Mouse (Mus musculus): ENCODE measurements around the gene Zbtb43. TPM values are rescaled to one million over a fixed set of nuclear protein-coding genes. Genes with fewer than 3 reads are reported as not detected.

Gene Zbtb43
- polyA plus RNA-seq, 1 experiment = 4.8 TPM

GRCm38 (mm10) chr2:33402638-33403037, 65.7 kb downstream of the Zbtb43 start:
- Histone ChIP-seq H3K36me3 (ENCODE audit: control insufficient read depth, insufficient read depth) (no peaks in the 10 kb centered on the region), H3K4me3 (ENCODE audit: insufficient read depth, poor library complexity, severe bottlenecking) (no peak overlapping the region), H3K79me3 (ENCODE audit: low read depth) (no peaks in the 10 kb centered on the region), H3ac (ENCODE audit: control insufficient read depth, insufficient read length, low read depth) (no peak overlapping the region), H3K79me2 (ENCODE audit: control insufficient read depth, insufficient read depth) (no peaks in the 10 kb centered on the region), H3K27me3 (ENCODE audit: control insufficient read depth, insufficient read depth, insufficient read length) (no peaks in the 10 kb centered on the region)
- TF ChIP-seq FOSL1 (IDR thresholded peaks at IDR 0.05; ENCODE audit: insufficient read depth, low read length, poor library complexity, severe bottlenecking) = no peak
- TF ChIP-seq MYOD1 (IDR thresholded peaks at IDR 0.05; ENCODE audit: control insufficient read depth, insufficient read length, low read depth) = no peak
- TF ChIP-seq CEBPB (IDR thresholded peaks at IDR 0.05; ENCODE audit: low read depth) = no peak
- TF ChIP-seq CTCF (IDR thresholded peaks at IDR 0.05; ENCODE audit: control insufficient read depth, insufficient read depth, insufficient read length) = no peak
- TF ChIP-seq MYOG (IDR thresholded peaks at IDR 0.05; ENCODE audit: control insufficient read depth, extremely low read depth, insufficient read length) = no peak

DNA sequence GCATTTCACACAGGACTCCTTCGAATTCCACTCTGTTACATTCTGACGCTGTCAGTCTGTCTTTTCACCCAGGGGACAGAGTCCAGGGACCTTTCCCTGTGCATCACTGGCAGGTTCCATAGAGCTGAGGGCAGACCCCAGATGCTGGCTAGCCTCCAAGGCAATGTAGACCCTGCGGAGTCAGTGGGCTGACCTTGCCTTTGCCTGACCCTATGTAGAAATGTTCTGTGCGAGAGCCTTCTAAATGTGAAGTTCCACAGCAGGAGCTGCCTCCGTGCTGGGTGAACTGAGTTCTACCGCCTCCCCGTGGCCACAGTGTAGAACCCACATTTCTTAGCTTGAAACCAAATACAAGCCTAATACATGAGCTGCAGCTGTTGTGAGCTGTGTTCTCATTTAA, 66.1 kb downstream of the Zbtb43 start:
- no peaks in the 10 kb centered on the region for H3K27me3 ChIP-seq (ENCODE audit: control insufficient read depth, insufficient read depth, insufficient read length)
- peak; percentile 43 for TF ChIP-seq CTCF (IDR thresholded peaks at IDR 0.05; ENCODE audit: control insufficient read depth, insufficient read depth, insufficient read length)
- TF ChIP-seq USF1 (IDR thresholded peaks at IDR 0.05; ENCODE audit: low read depth) = no peak
- no peak overlapping the region for H3ac ChIP-seq (ENCODE audit: control insufficient read depth, insufficient read length, low read depth)
- no peaks in the 10 kb centered on the region for H3K79me3 ChIP-seq (ENCODE audit: low read depth)
- H3K4me3 ChIP-seq (ENCODE audit: insufficient read depth, poor library complexity, severe bottlenecking) = no peak overlapping the region
- no peaks in the 10 kb centered on the region for H3K79me2 ChIP-seq (ENCODE audit: control insufficient read depth, insufficient read depth)
- no peaks in the 10 kb centered on the region for H3K36me3 ChIP-seq (ENCODE audit: control insufficient read depth, insufficient read depth)

GRCm38 (mm10) chr2:33401217-33401616, 67.1 kb downstream of the Zbtb43 start:
- Histone ChIP-seq H3ac (ENCODE audit: control insufficient read depth, insufficient read length, low read depth) (no peak overlapping the region), H3K79me2 (ENCODE audit: control insufficient read depth, insufficient read depth) (no peaks in the 10 kb centered on the region), H3K4me3 (ENCODE audit: insufficient read depth, poor library complexity, severe bottlenecking) (no peak overlapping the region), H3K27me3 (ENCODE audit: control insufficient read depth, insufficient read depth, insufficient read length) (no peaks in the 10 kb centered on the region), H3K36me3 (ENCODE audit: control insufficient read depth, insufficient read depth) (no peaks in the 10 kb centered on the region), H3K79me3 (ENCODE audit: low read depth) (no peaks in the 10 kb centered on the region)
- TF ChIP-seq USF1 (IDR thresholded peaks at IDR 0.05; ENCODE audit: low read depth) (no peak), MYOG (IDR thresholded peaks at IDR 0.05; ENCODE audit: control insufficient read depth, extremely low read depth, insufficient read length) (no peak), MAX (IDR thresholded peaks at IDR 0.05) (no peak), CTCF (IDR thresholded peaks at IDR 0.05; ENCODE audit: control insufficient read depth, insufficient read depth, insufficient read length) (no peak), CEBPB (IDR thresholded peaks at IDR 0.05; ENCODE audit: low read depth) (no peak), MYOD1 (IDR thresholded peaks at IDR 0.05; ENCODE audit: control insufficient read depth, insufficient read length, low read depth) (no peak), FOSL1 (IDR thresholded peaks at IDR 0.05; ENCODE audit: insufficient read depth, low read length, poor library complexity, severe bottlenecking) (no peak)

- no peaks in the 10 kb centered on the region for H3K79me2 ChIP-seq (ENCODE audit: control insufficient read depth, insufficient read depth)
- TF ChIP-seq USF1 (IDR thresholded peaks at IDR 0.05; ENCODE audit: low read depth) = no peak
- TF ChIP-seq MYOD1 (IDR thresholded peaks at IDR 0.05; ENCODE audit: control insufficient read depth, insufficient read length, low read depth) = no peak
- TF ChIP-seq MAX (IDR thresholded peaks at IDR 0.05) = no peak
- TF ChIP-seq MYOG (IDR thresholded peaks at IDR 0.05; ENCODE audit: control insufficient read depth, extremely low read depth, insufficient read length) = no peak
- no peak for TF ChIP-seq CTCF (IDR thresholded peaks at IDR 0.05; ENCODE audit: control insufficient read depth, insufficient read depth, insufficient read length)
- TF ChIP-seq FOSL1 (IDR thresholded peaks at IDR 0.05; ENCODE audit: insufficient read depth, low read length, poor library complexity, severe bottlenecking) = no peak
- no peak for TF ChIP-seq CEBPB (IDR thresholded peaks at IDR 0.05; ENCODE audit: low read depth)
- H3K4me3 ChIP-seq (ENCODE audit: insufficient read depth, poor library complexity, severe bottlenecking) = no peak overlapping the region
- no peaks in the 10 kb centered on the region for H3K27me3 ChIP-seq (ENCODE audit: control insufficient read depth, insufficient read depth, insufficient read length)
- H3ac ChIP-seq (ENCODE audit: control insufficient read depth, insufficient read length, low read depth) = no peak overlapping the region
- H3K79me3 ChIP-seq (ENCODE audit: low read depth) = no peaks in the 10 kb centered on the region
- no peaks in the 10 kb centered on the region for H3K36me3 ChIP-seq (ENCODE audit: control insufficient read depth, insufficient read depth)
Observed at GRCm38 (mm10) chr2:33400541-33400940, 67.8 kb downstream of the Zbtb43 start.

Other genes with a start within 250 kb of the Zbtb43 start
- 0.47 TPM for gene Ralgps1, start 97.1 kb downstream of the Zbtb43 start, polyA plus RNA-seq (2012; fragmentation: generic; extraction: Trizol)
- gene Zbtb34, start 37.2 kb downstream of the Zbtb43 start, polyA plus RNA-seq (2012; fragmentation: generic; extraction: Trizol) = 1.6 TPM
- gene Lmx1b, start 172.0 kb upstream of the Zbtb43 start, polyA plus RNA-seq (2012; fragmentation: generic; extraction: Trizol) = not detected

All from C2C12 (cell line).